31 mouse cellular contexts compared by ENCODE assay signal in genomic region chr14:87306011-87306410, GRCm38 (mm10).
DNase-seq lines count a peak whose midpoint lies in the region; ATAC-seq and TF ChIP-seq lines count a peak whose summit lies in the region.
"Had no signal": no experiment of that assay in that cellular context is flagged by ENCODE, and none has a peak within 500 bp of the region (broad histone marks: within the 10 kb centered on the region; RNA-seq: fewer than 3 reads in every experiment).

No protein-coding gene starts in this region.

- WGBS in embryonic facial prominence, embryonic 10.5 days = 58% methylated on average over 7 of the region's 7 CpGs
- 34% methylated on average over 7 of the region's 7 CpGs for WGBS in embryonic facial prominence, embryonic 14.5 days
- 29% methylated on average over 7 of the region's 7 CpGs for WGBS in limb, embryonic 14.5 days

- H3K36me3 ChIP-seq in embryonic facial prominence, embryonic 10.5 days (replicated peaks) = no peaks in the 10 kb centered on the region
- no peaks in the 10 kb centered on the region for H3K36me3 ChIP-seq in embryonic facial prominence, embryonic 14.5 days (ENCODE audit: control insufficient read depth, insufficient read depth, low read length)
- H3K36me3 ChIP-seq in limb, embryonic 14.5 days (ENCODE audit: control insufficient read depth, insufficient read depth, low read length) = no peaks in the 10 kb centered on the region
- H3K36me3 ChIP-seq: heart, embryonic 12.5 days; liver, embryonic 12.5 days; midbrain, embryonic 15.5 days; neural tube, embryonic 15.5 days had no signal

- peak; percentile 65 for ATAC-seq in embryonic facial prominence, embryonic 14.5 days (ENCODE audit: low read depth)
- ATAC-seq in limb, embryonic 14.5 days (ENCODE audit: low FRiP score, low read depth) = no peak
- ATAC-seq: CD4-positive, CD25-positive, alpha-beta regulatory T cell, adult 4 months; forebrain, embryonic 14.5 days; inflammation-experienced regulatory T-cells, adult 6 months; liver, embryonic 12.5 days; liver, postnatal 0 days; midbrain, embryonic 15.5 days had no signal

- H3K27ac ChIP-seq in embryonic facial prominence, embryonic 10.5 days (replicated peaks) = no peak overlapping the region
- no peak overlapping the region for H3K27ac ChIP-seq in embryonic facial prominence, embryonic 14.5 days (replicated peaks; ENCODE audit: low read depth, low read length)
- H3K27ac ChIP-seq in limb, embryonic 14.5 days (replicated peaks; ENCODE audit: low read depth, low read length) = no peak overlapping the region
- H3K27ac ChIP-seq: gastrocnemius, adult 2 months; heart, adult 2 months; hindbrain, embryonic 14.5 days; left cerebral cortex, adult 2 months; liver, embryonic 12.5 days; macrophage; midbrain, embryonic 15.5 days; neural tube, embryonic 15.5 days had no signal

- no peak overlapping the region for H3K9ac ChIP-seq in embryonic facial prominence, embryonic 14.5 days (ENCODE audit: low read depth, low read length)
- no peak overlapping the region for H3K9ac ChIP-seq in limb, embryonic 14.5 days (ENCODE audit: low read depth, low read length, severe bottlenecking)
- H3K9ac ChIP-seq: heart, embryonic 12.5 days; hindbrain, embryonic 14.5 days; liver, embryonic 12.5 days; liver, postnatal 0 days; midbrain, embryonic 15.5 days; neural tube, embryonic 15.5 days had no signal

- TF ChIP-seq POLR2A in limb, embryonic 14.5 days (IDR thresholded peaks at IDR 0.05; ENCODE audit: borderline replicate concordance, extremely low read depth, insufficient read depth, insufficient read length) = no peak

- H3K27me3 ChIP-seq in embryonic facial prominence, embryonic 10.5 days (replicated peaks; ENCODE audit: low read depth, poor library complexity, severe bottlenecking) = no peaks in the 10 kb centered on the region
- no peaks in the 10 kb centered on the region for H3K27me3 ChIP-seq in embryonic facial prominence, embryonic 14.5 days (replicated peaks; ENCODE audit: control insufficient read depth, insufficient read depth, low read length)
- H3K27me3 ChIP-seq in limb, embryonic 14.5 days (ENCODE audit: control insufficient read depth, insufficient read depth, low read length) = no peaks in the 10 kb centered on the region
- H3K27me3 ChIP-seq: heart, embryonic 12.5 days; liver, embryonic 12.5 days; midbrain, embryonic 15.5 days; neural tube, embryonic 15.5 days had no signal

- DNase-seq in left cerebral cortex, postnatal 4 days = peak; percentile 13
- DNase-seq in left cerebral cortex, adult 8-10 months (ENCODE audit: low spot score in 2 of 2) = no peak
- peak; percentile 21 for DNase-seq in embryonic facial prominence, embryonic 10.5 days (ENCODE audit: low spot score)
- peak; percentile 82 for DNase-seq in embryonic facial prominence, embryonic 14.5 days (ENCODE audit: low spot score)
- DNase-seq in limb, embryonic 14.5 days (ENCODE audit: low spot score) = peak; percentile 52
- DNase-seq in right cerebral cortex, postnatal 25 days = no peak
- DNase-seq in frontal cortex, postnatal 14 days (ENCODE audit: low spot score in 2 of 2) = no peak
- DNase-seq: adrenal gland, postnatal 14 days; cerebellum, adult 18-20 months; gastrocnemius, adult 2 months; gastrocnemius, postnatal 36 days; heart, adult 2 months; heart, postnatal 4 days; kidney, adult 11 months; kidney, postnatal 14 days; liver, postnatal 0 days; lung, postnatal 10 days; retina, postnatal 1 day; right cerebral cortex, postnatal 14 days; thymus, adult 2 months; thymus, postnatal 36 days had no signal

- no peak overlapping the region for H3K4me3 ChIP-seq in embryonic facial prominence, embryonic 10.5 days
- H3K4me3 ChIP-seq in embryonic facial prominence, embryonic 14.5 days (ENCODE audit: low read depth, low read length) = no peak overlapping the region
- no peak overlapping the region for H3K4me3 ChIP-seq in limb, embryonic 14.5 days (replicated peaks; ENCODE audit: low read length)
- H3K4me3 ChIP-seq: gastrocnemius, adult 2 months; heart, adult 2 months; heart, embryonic 12.5 days; left cerebral cortex, adult 2 months; liver, embryonic 12.5 days; midbrain, embryonic 15.5 days; neural tube, embryonic 15.5 days had no signal

- H3K4me1 ChIP-seq in embryonic facial prominence, embryonic 10.5 days = no peaks in the 10 kb centered on the region
- no peaks in the 10 kb centered on the region for H3K4me1 ChIP-seq in embryonic facial prominence, embryonic 14.5 days (ENCODE audit: control insufficient read depth, insufficient read depth, low read length)
- H3K4me1 ChIP-seq in limb, embryonic 14.5 days (ENCODE audit: control insufficient read depth, insufficient read depth, low read length) = no peaks in the 10 kb centered on the region
- H3K4me1 ChIP-seq: heart, embryonic 12.5 days; liver, embryonic 12.5 days; midbrain, embryonic 15.5 days had no signal

- no peaks in the 10 kb centered on the region for H3K9me3 ChIP-seq in embryonic facial prominence, embryonic 10.5 days
- H3K9me3 ChIP-seq in embryonic facial prominence, embryonic 14.5 days (ENCODE audit: control insufficient read depth, low read length) = no peaks in the 10 kb centered on the region
- H3K9me3 ChIP-seq in limb, embryonic 14.5 days (ENCODE audit: control insufficient read depth, low read length) = no peaks in the 10 kb centered on the region
- H3K9me3 ChIP-seq: heart, embryonic 12.5 days; liver, embryonic 12.5 days; midbrain, embryonic 15.5 days; neural tube, embryonic 15.5 days had no signal

- H3K4me2 ChIP-seq in embryonic facial prominence, embryonic 14.5 days (ENCODE audit: low read depth, low read length) = no peak overlapping the region
- no peak overlapping the region for H3K4me2 ChIP-seq in limb, embryonic 14.5 days (replicated peaks; ENCODE audit: low read depth, low read length, severe bottlenecking)
- H3K4me2 ChIP-seq: heart, embryonic 12.5 days; hindbrain, embryonic 14.5 days; liver, embryonic 12.5 days; midbrain, embryonic 15.5 days; neural tube, embryonic 15.5 days had no signal

- intact Hi-C loops in left cerebral cortex, postnatal 4 days (cut with DNase I) = no loop called here

Comparison
In these comparisons a context has a peak if more than half of its experiments do, and no peak if none do; other contexts are left out.
1. DNase-seq: peak in left cerebral cortex, postnatal 4 days (single experiment), embryonic facial prominence, embryonic 10.5 days (single experiment), embryonic facial prominence, embryonic 14.5 days (single experiment) and limb, embryonic 14.5 days (single experiment); none in left cerebral cortex, adult 8-10 months (0 of 2), right cerebral cortex, postnatal 25 days (single experiment) and frontal cortex, postnatal 14 days (0 of 2).